Mouse (Mus musculus) gastrocnemius, adult 2 months (tissue): ENCODE data around the gene Mov10. TPM values are rescaled to one million over a fixed set of nuclear protein-coding genes. Genes with fewer than 3 reads are reported as not detected.
A peak's percentile ranks its signal among the peaks of the same experiment; 100 is the strongest.
"Not testable (repeated sequence)": the region's sequence is repeated elsewhere in the genome, so short reads cannot be mapped to it uniquely, and the experiment has no call there.

Source experiments
- DNase-seq: peaks from one replicate; pipeline ENCODE4 v3.0.0; 2022
- H3K27ac ChIP-seq: fragments of 200-600 bp; 2 replicates; pipeline ENCODE4 v1.8.1; 2022; ENCODE audit warnings: mild to moderate bottlenecking
- H3K4me3 ChIP-seq: fragments of 200-600 bp; 2 replicates; pipeline ENCODE4 v1.8.1; 2022; ENCODE audit warnings: mild to moderate bottlenecking, moderate library complexity
- CTCF ChIP-seq: fragments of 200-600 bp; IDR thresholded peaks from 2 replicates; pipeline ENCODE4 v1.8.1; 2022; ENCODE audit warnings: antibody characterized with exemption, mild to moderate bottlenecking, moderate library complexity
- intact Hi-C: fragments of 180-260 bp; cut with DNase I; formaldehyde crosslinking; loops from one replicate; pipeline ENCODE4 v1.15.1; 2025
- total RNA-seq, 2 experiments: library from RNA; stranded (reverse); gene quantifications; 2 replicates each; pipeline ENCODE4 v1.2.3; 2021

The Mov10 gene
- total RNA-seq, 2 experiments from 2014 or later: 0.38 to 2.5 TPM

GRCm38 (mm10) chr3:104835797-104836196, 17.4 kb upstream of the Mov10 start:
- intact Hi-C loops: no loop called here
- no peak for DNase-seq
- TF ChIP-seq CTCF: no peak
- Histone ChIP-seq H3K4me3 (no peak overlapping the region), H3K27ac (no peak overlapping the region)

- no peak overlapping the region for H3K27ac ChIP-seq
- DNase-seq: no peak
- intact Hi-C loops: no loop called here
- TF ChIP-seq CTCF: no peak
- no peak overlapping the region for H3K4me3 ChIP-seq
These were observed 4.0 kb upstream of the Mov10 start for GRCm38 (mm10) chr3:104822413-104822812.

GRCm38 (mm10) chr3:104820426-104820825, 2.1 kb upstream of the Mov10 start:
- TF ChIP-seq CTCF: no peak
- Histone ChIP-seq H3K27ac (no peak overlapping the region), H3K4me3 (no peak overlapping the region)
- intact Hi-C loops: no loop called here
- DNase-seq: no peak

GRCm38 (mm10) chr3:104818749-104819134, 379 bp upstream of the Mov10 start:
- Histone ChIP-seq H3K4me3 (peak overlapping the region; percentile 96), H3K27ac (peak overlapping the region; percentile 83)
- DNase-seq: no peak
- no peak for TF ChIP-seq CTCF
- intact Hi-C loops: loop anchor here (5.0 kb wide), 1 partner anchor 36 kb away; the partner anchor contains the start of genes Fam19a3 and Ppm1j

GRCm38 (mm10) chr3:104817481-104817990, 827 bp downstream of the Mov10 start:
- peak overlapping the region; percentile 96 for H3K4me3 ChIP-seq
- intact Hi-C loops: loop anchor here (5.0 kb wide), 1 partner anchor 35 kb away; the partner anchor contains the start of genes Fam19a3 and Ppm1j
- peak; percentile 68 for DNase-seq
- TF ChIP-seq CTCF: no peak
- peak overlapping the region; percentile 83 for H3K27ac ChIP-seq

- no peak for TF ChIP-seq CTCF
- DNase-seq: no peak
- no peak overlapping the region for H3K4me3 ChIP-seq
- H3K27ac ChIP-seq: no peak overlapping the region
- intact Hi-C loops: loop anchor here (5.0 kb wide), 1 partner anchor 34 kb away; the partner anchor contains the start of genes Fam19a3 and Ppm1j
These were observed 2.2 kb downstream of the Mov10 start for GRCm38 (mm10) chr3:104816130-104816529.

GRCm38 (mm10) chr3:104815346-104815745, 3.0 kb downstream of the Mov10 start:
- Histone ChIP-seq H3K4me3 (no peak overlapping the region), H3K27ac (no peak overlapping the region)
- DNase-seq: no peak
- intact Hi-C loops: loop anchor here (5.0 kb wide), 1 partner anchor 33 kb away; the partner anchor contains the start of genes Fam19a3 and Ppm1j
- no peak for TF ChIP-seq CTCF

GRCm38 (mm10) chr3:104814746-104815145, 3.6 kb downstream of the Mov10 start:
- intact Hi-C loops: loop anchor here (5.0 kb wide), 1 partner anchor 32 kb away; the partner anchor contains the start of genes Fam19a3 and Ppm1j
- Histone ChIP-seq H3K4me3 (no peak overlapping the region), H3K27ac (no peak overlapping the region)
- no peak for DNase-seq
- no peak for TF ChIP-seq CTCF

- intact Hi-C loops, H3K4me3 ChIP-seq, DNase-seq: not testable (repeated sequence)
These were observed 5.1 kb downstream of the Mov10 start for GRCm38 (mm10) chr3:104813227-104813626.

GRCm38 (mm10) chr3:104812254-104812653, 6.1 kb downstream of the Mov10 start:
- intact Hi-C loops: no loop called here
- no peak for DNase-seq
- Histone ChIP-seq H3K27ac (no peak overlapping the region), H3K4me3 (no peak overlapping the region)
- TF ChIP-seq CTCF: no peak

More at GRCm38 (mm10) chr3:104813227-104813626, 5.1 kb downstream of the Mov10 start:
- H3K27ac ChIP-seq: not testable (repeated sequence)

- no peak overlapping the region for H3K27ac ChIP-seq
- no peak for TF ChIP-seq CTCF
- no peak for DNase-seq
- no peak overlapping the region for H3K4me3 ChIP-seq
- intact Hi-C loops: no loop called here
These were observed 6.6 kb downstream of the Mov10 start for GRCm38 (mm10) chr3:104811752-104812151.

GRCm38 (mm10) chr3:104805539-104805938, 12.8 kb downstream of the Mov10 start:
- intact Hi-C loops: no loop called here
- no peak for TF ChIP-seq CTCF
- no peak for DNase-seq
- H3K27ac ChIP-seq: no peak overlapping the region
- no peak overlapping the region for H3K4me3 ChIP-seq

GRCm38 (mm10) chr3:104804312-104804711, 14.1 kb downstream of the Mov10 start:
- no peak for DNase-seq
- TF ChIP-seq CTCF: no peak
- intact Hi-C loops: no loop called here
- Histone ChIP-seq H3K4me3 (no peak overlapping the region), H3K27ac (no peak overlapping the region)

GRCm38 (mm10) chr3:104801481-104801880, 16.9 kb downstream of the Mov10 start:
- no peak for TF ChIP-seq CTCF
- DNase-seq: no peak
- intact Hi-C loops: no loop called here
- no peak overlapping the region for H3K4me3 ChIP-seq
- H3K27ac ChIP-seq: no peak overlapping the region
